Mouse (Mus musculus): ENCODE measurements around the gene Add2. TPM values are rescaled to one million over a fixed set of nuclear protein-coding genes. Genes with fewer than 3 reads are reported as not detected.

Gene Add2
- polyA plus RNA-seq, 1 experiment, result 0.11 TPM

- Histone ChIP-seq H3K4me3 (ENCODE audit: insufficient read depth, low read length) (no peak overlapping the region), H3K27ac (ENCODE audit: insufficient read depth, low read length) (no peak overlapping the region), H3K4me1 (ENCODE audit: control insufficient read depth, insufficient read depth, low read length) (no peaks in the 10 kb centered on the region)
- TF ChIP-seq CTCF (IDR thresholded peaks at IDR 0.05; ENCODE audit: borderline replicate concordance, insufficient read depth, low read length) (no peak), POLR2A (IDR thresholded peaks at IDR 0.05; ENCODE audit: low read depth, low read length) (no peak)
Observed at GRCm38 (mm10) chr6:86016793-86017350, 11.6 kb upstream of the Add2 start.

GRCm38 (mm10) chr6:86019415-86020237 is 8.9 kb upstream of the Add2 start:
- Histone ChIP-seq H3K4me1 (ENCODE audit: control insufficient read depth, insufficient read depth, low read length) (no peaks in the 10 kb centered on the region), H3K27ac (ENCODE audit: insufficient read depth, low read length) (no peak overlapping the region), H3K4me3 (ENCODE audit: insufficient read depth, low read length) (no peak overlapping the region)
- TF ChIP-seq CTCF (IDR thresholded peaks at IDR 0.05; ENCODE audit: borderline replicate concordance, insufficient read depth, low read length), result no peak
- no peak for TF ChIP-seq POLR2A (IDR thresholded peaks at IDR 0.05; ENCODE audit: low read depth, low read length)

GRCm38 (mm10) chr6:86020948-86021347 is 7.5 kb upstream of the Add2 start:
- TF ChIP-seq POLR2A (IDR thresholded peaks at IDR 0.05; ENCODE audit: low read depth, low read length) (no peak), CTCF (IDR thresholded peaks at IDR 0.05; ENCODE audit: borderline replicate concordance, insufficient read depth, low read length) (no peak)
- Histone ChIP-seq H3K4me3 (ENCODE audit: insufficient read depth, low read length) (no peak overlapping the region), H3K4me1 (ENCODE audit: control insufficient read depth, insufficient read depth, low read length) (no peaks in the 10 kb centered on the region), H3K27ac (ENCODE audit: insufficient read depth, low read length) (no peak overlapping the region)

GRCm38 (mm10) chr6:86026632-86027292 is 1.7 kb upstream of the Add2 start:
- H3K27ac ChIP-seq (ENCODE audit: insufficient read depth, low read length), result no peak overlapping the region
- H3K4me3 ChIP-seq (ENCODE audit: insufficient read depth, low read length), result no peak overlapping the region
- TF ChIP-seq POLR2A (IDR thresholded peaks at IDR 0.05; ENCODE audit: low read depth, low read length) (no peak), CTCF (IDR thresholded peaks at IDR 0.05; ENCODE audit: borderline replicate concordance, insufficient read depth, low read length) (no peak)
- no peaks in the 10 kb centered on the region for H3K4me1 ChIP-seq (ENCODE audit: control insufficient read depth, insufficient read depth, low read length)

- TF ChIP-seq CTCF (IDR thresholded peaks at IDR 0.05; ENCODE audit: borderline replicate concordance, insufficient read depth, low read length), result no peak
- H3K4me3 ChIP-seq (ENCODE audit: insufficient read depth, low read length), result no peak overlapping the region
- H3K27ac ChIP-seq (ENCODE audit: insufficient read depth, low read length), result no peak overlapping the region
- H3K4me1 ChIP-seq (ENCODE audit: control insufficient read depth, insufficient read depth, low read length), result no peaks in the 10 kb centered on the region
Observed at GRCm38 (mm10) chr6:86028150-86028549, 331 bp upstream of the Add2 start.

GRCm38 (mm10) chr6:86029323-86029713 is 837 bp downstream of the Add2 start:
- Histone ChIP-seq H3K4me1 (ENCODE audit: control insufficient read depth, insufficient read depth, low read length) (no peaks in the 10 kb centered on the region), H3K27ac (ENCODE audit: insufficient read depth, low read length) (no peak overlapping the region), H3K4me3 (ENCODE audit: insufficient read depth, low read length) (no peak overlapping the region; the same call in 1 of the 2 replicates)
- no peak for TF ChIP-seq POLR2A (IDR thresholded peaks at IDR 0.05; ENCODE audit: low read depth, low read length)
- no peak for TF ChIP-seq CTCF (IDR thresholded peaks at IDR 0.05; ENCODE audit: borderline replicate concordance, insufficient read depth, low read length)

GRCm38 (mm10) chr6:86031527-86031926 is 3.0 kb downstream of the Add2 start:
- no peak overlapping the region for H3K27ac ChIP-seq (ENCODE audit: insufficient read depth, low read length)
- no peaks in the 10 kb centered on the region for H3K4me1 ChIP-seq (ENCODE audit: control insufficient read depth, insufficient read depth, low read length)
- H3K4me3 ChIP-seq (ENCODE audit: insufficient read depth, low read length), result no peak overlapping the region
- TF ChIP-seq CTCF (IDR thresholded peaks at IDR 0.05; ENCODE audit: borderline replicate concordance, insufficient read depth, low read length), result no peak
- TF ChIP-seq POLR2A (IDR thresholded peaks at IDR 0.05; ENCODE audit: low read depth, low read length), result no peak

GRCm38 (mm10) chr6:86033635-86034034 is 5.2 kb downstream of the Add2 start:
- TF ChIP-seq POLR2A (IDR thresholded peaks at IDR 0.05; ENCODE audit: low read depth, low read length) (no peak), CTCF (IDR thresholded peaks at IDR 0.05; ENCODE audit: borderline replicate concordance, insufficient read depth, low read length) (no peak)
- Histone ChIP-seq H3K4me3 (ENCODE audit: insufficient read depth, low read length) (no peak overlapping the region), H3K27ac (ENCODE audit: insufficient read depth, low read length) (no peak overlapping the region), H3K4me1 (ENCODE audit: control insufficient read depth, insufficient read depth, low read length) (no peaks in the 10 kb centered on the region)

- Histone ChIP-seq H3K27ac (ENCODE audit: insufficient read depth, low read length) (no peak overlapping the region), H3K4me1 (ENCODE audit: control insufficient read depth, insufficient read depth, low read length) (no peaks in the 10 kb centered on the region), H3K4me3 (ENCODE audit: insufficient read depth, low read length) (no peak overlapping the region)
- TF ChIP-seq CTCF (IDR thresholded peaks at IDR 0.05; ENCODE audit: borderline replicate concordance, insufficient read depth, low read length) (no peak), POLR2A (IDR thresholded peaks at IDR 0.05; ENCODE audit: low read depth, low read length) (no peak)
Observed at GRCm38 (mm10) chr6:86038901-86039300, 10.4 kb downstream of the Add2 start.

- no peak overlapping the region for H3K4me3 ChIP-seq (ENCODE audit: insufficient read depth, low read length)
- no peaks in the 10 kb centered on the region for H3K4me1 ChIP-seq (ENCODE audit: control insufficient read depth, insufficient read depth, low read length)
- no peak for TF ChIP-seq POLR2A (IDR thresholded peaks at IDR 0.05; ENCODE audit: low read depth, low read length)
- no peak for TF ChIP-seq CTCF (IDR thresholded peaks at IDR 0.05; ENCODE audit: borderline replicate concordance, insufficient read depth, low read length)
- H3K27ac ChIP-seq (ENCODE audit: insufficient read depth, low read length), result no peak overlapping the region
Observed at GRCm38 (mm10) chr6:86040140-86040539, 11.7 kb downstream of the Add2 start.

Measured in embryonic fibroblast, embryonic 13.5 days (primary cell).